In genomic region chr5:37752027-37752967, GRCm38 (mm10) we compare ENCODE assay signal across 8 mouse cellular contexts. TPM values are rescaled to one million over a fixed set of nuclear protein-coding genes. Genes with fewer than 3 reads are reported as not detected.
DNase-seq lines count a peak whose midpoint lies in the region; ATAC-seq and TF ChIP-seq lines count a peak whose summit lies in the region.

No protein-coding gene starts in this region.

- H3K9ac ChIP-seq in embryonic facial prominence, embryonic 13.5 days = no peak overlapping the region
- H3K9ac ChIP-seq in heart, embryonic 12.5 days = no peak overlapping the region
- no peak overlapping the region for H3K9ac ChIP-seq in kidney, embryonic 16.5 days (replicated peaks; ENCODE audit: low read length)
- no peak overlapping the region for H3K9ac ChIP-seq in liver, adult 2 months (ENCODE audit: low read depth, low read length)

- H3K27ac ChIP-seq in embryonic facial prominence, embryonic 13.5 days = no peak overlapping the region
- no peak overlapping the region for H3K27ac ChIP-seq in heart, embryonic 12.5 days (ENCODE audit: poor library complexity, severe bottlenecking)
- no peak overlapping the region for H3K27ac ChIP-seq in kidney, embryonic 16.5 days (ENCODE audit: low read length)
- H3K27ac ChIP-seq in liver, adult 2 months (replicated peaks; ENCODE audit: insufficient read depth, low read depth, low read length) = no peak overlapping the region

- peak; percentile 66 for ATAC-seq in embryonic facial prominence, embryonic 13.5 days (ENCODE audit: insufficient number of reproducible peaks, insufficient read depth, low FRiP score, low TSS enrichment, low read depth)
- ATAC-seq in heart, embryonic 12.5 days (ENCODE audit: insufficient number of reproducible peaks, low FRiP score) = 0 out of 2 replicates have a peak, but pooled peaks have one; percentile 63
- peak; percentile 64 for ATAC-seq in kidney, embryonic 16.5 days (ENCODE audit: low FRiP score, low TSS enrichment)
- ATAC-seq in granulocyte monocyte progenitor cell, adult 5-6 weeks (replicated peaks; ENCODE audit: poor library complexity, severe bottlenecking) = no peak

- WGBS in embryonic facial prominence, embryonic 13.5 days = 63% methylated on average over 8 of the region's 8 CpGs
- 60% methylated on average over 8 of the region's 8 CpGs for WGBS in heart, embryonic 12.5 days
- WGBS in kidney, embryonic 16.5 days = 61% methylated on average over 8 of the region's 8 CpGs
- WGBS in liver, adult 2 months = 57% methylated on average over 8 of the region's 8 CpGs

- H3K36me3 ChIP-seq in embryonic facial prominence, embryonic 13.5 days = no peaks in the 10 kb centered on the region
- H3K36me3 ChIP-seq in heart, embryonic 12.5 days = no peaks in the 10 kb centered on the region
- no peaks in the 10 kb centered on the region for H3K36me3 ChIP-seq in kidney, embryonic 16.5 days (ENCODE audit: insufficient read depth, low read length)
- H3K36me3 ChIP-seq in liver, adult 2 months (ENCODE audit: control insufficient read depth, insufficient read depth, low read length) = no peaks in the 10 kb centered on the region

- no peaks in the 10 kb centered on the region for H3K9me3 ChIP-seq in embryonic facial prominence, embryonic 13.5 days
- H3K9me3 ChIP-seq in heart, embryonic 12.5 days (replicated peaks) = no peaks in the 10 kb centered on the region
- no peaks in the 10 kb centered on the region for H3K9me3 ChIP-seq in kidney, embryonic 16.5 days (ENCODE audit: low read length)

- peak; percentile 59 for DNase-seq in 416B (ENCODE audit: low read depth)
- peak; percentile 82 to 84 for DNase-seq in adrenal gland, postnatal 36 days
- peak; percentile 38 for DNase-seq in liver, adult 2 months (ENCODE audit: extremely low read depth, low read depth, low spot score)
- DNase-seq in ovary, adult 18-20 months (ENCODE audit: low spot score) = peak; percentile 20

- no peak overlapping the region for H3K4me3 ChIP-seq in embryonic facial prominence, embryonic 13.5 days
- no peak overlapping the region for H3K4me3 ChIP-seq in heart, embryonic 12.5 days
- H3K4me3 ChIP-seq in kidney, embryonic 16.5 days (ENCODE audit: low read length) = no peak overlapping the region
- no peak overlapping the region for H3K4me3 ChIP-seq in liver, adult 2 months (ENCODE audit: insufficient read depth, low read depth, low read length)

- no peak for TF ChIP-seq POLR2A in liver, adult 2 months (IDR thresholded peaks at IDR 0.05; ENCODE audit: extremely low read depth, insufficient read depth, low read length)

- H3K27me3 ChIP-seq in embryonic facial prominence, embryonic 13.5 days = no peaks in the 10 kb centered on the region; the same call in 1 of the 2 replicates
- H3K27me3 ChIP-seq in heart, embryonic 12.5 days (replicated peaks) = no peaks in the 10 kb centered on the region
- no peaks in the 10 kb centered on the region for H3K27me3 ChIP-seq in kidney, embryonic 16.5 days (ENCODE audit: insufficient read depth, low read length)
- H3K27me3 ChIP-seq in liver, adult 2 months (ENCODE audit: control insufficient read depth, insufficient read depth, low read length) = no peaks in the 10 kb centered on the region

- peak; percentile 73 for TF ChIP-seq CTCF in liver, adult 2 months (IDR thresholded peaks at IDR 0.05; ENCODE audit: low read depth, low read length)

- H3K4me2 ChIP-seq in embryonic facial prominence, embryonic 13.5 days = no peak overlapping the region
- no peak overlapping the region for H3K4me2 ChIP-seq in heart, embryonic 12.5 days
- no peak overlapping the region for H3K4me2 ChIP-seq in kidney, embryonic 16.5 days (replicated peaks; ENCODE audit: low read depth, low read length)

- H3K4me1 ChIP-seq in embryonic facial prominence, embryonic 13.5 days = peaks cover 11% of the 10 kb centered on the region
- 0 out of 2 replicates have a peak, but pooled peaks cover under 1% of the 10 kb centered on the region for H3K4me1 ChIP-seq in heart, embryonic 12.5 days (replicated peaks)
- H3K4me1 ChIP-seq in kidney, embryonic 16.5 days (ENCODE audit: insufficient read depth, low read length) = no peaks in the 10 kb centered on the region
- H3K4me1 ChIP-seq in liver, adult 2 months (ENCODE audit: control insufficient read depth, insufficient read depth, low read length) = no peaks in the 10 kb centered on the region

- no peaks in the 10 kb centered on the region for H3K79me2 ChIP-seq in liver, adult 2 months (ENCODE audit: control insufficient read depth, insufficient read depth, low read length)

RNA-seq across cellular contexts. Expression of gene Cytl1, which starts 17.0 kb away (rescaled TPM):
- total RNA-seq in adrenal gland, postnatal 36 days (2021) = 1 to 10 TPM; 2.2 to 2.3 TPM
- polyA plus RNA-seq in embryonic facial prominence, embryonic 13.5 days (2015; fragmentation: Nextera tagmentation; extraction: Ambion mirVana) = 39.9 and 74.9 TPM in 2 replicates
- polyA plus RNA-seq in heart, embryonic 12.5 days (2016; fragmentation: Nextera tagmentation; extraction: Ambion mirVana) = 2.8 and 3.8 TPM in 2 replicates
- 0.69 and 1.2 TPM in 2 replicates for polyA plus RNA-seq in kidney, embryonic 16.5 days (2015; fragmentation: Nextera tagmentation; extraction: Ambion mirVana)
- 0.09 and 0.13 TPM in 2 replicates for total RNA-seq in liver, adult 2 months (2014; rRNA removed)
- polyA plus RNA-seq in liver, adult 2 months (2012; rRNA removed) = not detected in 2 replicates
- total RNA-seq in granulocyte monocyte progenitor cell, adult 5-6 weeks (2014; fragmentation: Nextera tagmentation) = not detected in 2 replicates
- total RNA-seq in granulocyte monocyte progenitor cell, adult 5-6 weeks (2017) = not detected in 2 replicates

RNA-seq across cellular contexts. Expression of gene Stk32b, which starts 35.3 kb away (rescaled TPM):
- total RNA-seq in adrenal gland, postnatal 36 days (2021) = under 1 TPM; 0.10 to 0.26 TPM
- 5.5 and 10.9 TPM in 2 replicates for polyA plus RNA-seq in embryonic facial prominence, embryonic 13.5 days (2015; fragmentation: Nextera tagmentation; extraction: Ambion mirVana)
- polyA plus RNA-seq in heart, embryonic 12.5 days (2016; fragmentation: Nextera tagmentation; extraction: Ambion mirVana) = 0.50 and 0.75 TPM in 2 replicates
- polyA plus RNA-seq in kidney, embryonic 16.5 days (2015; fragmentation: Nextera tagmentation; extraction: Ambion mirVana) = 3.8 and 4.8 TPM in 2 replicates
- not detected in 2 replicates for total RNA-seq in liver, adult 2 months (2014; rRNA removed)
- not detected in 2 replicates for polyA plus RNA-seq in liver, adult 2 months (2012; rRNA removed)
- not detected in 2 replicates for total RNA-seq in granulocyte monocyte progenitor cell, adult 5-6 weeks (2014; fragmentation: Nextera tagmentation)
- not detected in 2 replicates for total RNA-seq in granulocyte monocyte progenitor cell, adult 5-6 weeks (2017)

Comparison
In these comparisons a context has a peak if more than half of its experiments do, and no peak if none do; other contexts are left out.
1. DNase-seq: peak in every context shown above with its lines; median percentile 83 in adrenal gland, postnatal 36 days; 59 in 416B; 38 in liver, adult 2 months; 20 in ovary, adult 18-20 months.